Mouse (Mus musculus) 3134 (cell line): ENCODE measurements around the gene Adpgk.

Experiments used
- DNase-seq: peaks from one replicate; pipeline ENCODE4 v3.0.0-alpha.2; 2011; ENCODE audit warnings: low spot score; ENCODE audit not compliant: insufficient read length; ENCODE audit errors: extremely low read depth

Adpgk gene

GRCm38 (mm10) chr9:59290957-59291687 is at the start of gene Adpgk:
TSS of gene Adpgk (plus strand) at chr9:59291558.
- DNase-seq, result peak; percentile 95

GRCm38 (mm10) chr9:59245181-59245580 is 46.2 kb upstream of the Adpgk start:
- peak; percentile 30 for DNase-seq

- DNase-seq, result no peak
Observed at GRCm38 (mm10) chr9:59246456-59247029, 44.8 kb upstream of the Adpgk start.

GRCm38 (mm10) chr9:59249359-59249758 is 42.0 kb upstream of the Adpgk start:
- DNase-seq, result no peak

GRCm38 (mm10) chr9:59250272-59250671 is 41.1 kb upstream of the Adpgk start:
- DNase-seq, result no peak

GRCm38 (mm10) chr9:59254716-59255421 is 36.5 kb upstream of the Adpgk start:
- DNase-seq, result no peak

- no peak for DNase-seq
Observed at GRCm38 (mm10) chr9:59259806-59260454, 31.4 kb upstream of the Adpgk start.

- no peak for DNase-seq
Observed at GRCm38 (mm10) chr9:59266332-59266731, 25.0 kb upstream of the Adpgk start.

- DNase-seq, result no peak
Observed at GRCm38 (mm10) chr9:59269728-59270127, 21.6 kb upstream of the Adpgk start.

- DNase-seq, result no peak
Observed at GRCm38 (mm10) chr9:59271081-59271480, 20.3 kb upstream of the Adpgk start.

- DNase-seq, result no peak
Observed at GRCm38 (mm10) chr9:59271711-59272110, 19.6 kb upstream of the Adpgk start.

- no peak for DNase-seq
Observed at GRCm38 (mm10) chr9:59273199-59273598, 18.2 kb upstream of the Adpgk start.

- no peak for DNase-seq
Observed at GRCm38 (mm10) chr9:59274846-59275455, 16.4 kb upstream of the Adpgk start.

- no peak for DNase-seq
Observed at GRCm38 (mm10) chr9:59278199-59278598, 13.2 kb upstream of the Adpgk start.

- no peak for DNase-seq
Observed at GRCm38 (mm10) chr9:59278694-59279093, 12.7 kb upstream of the Adpgk start.

- DNase-seq, result no peak
Observed at GRCm38 (mm10) chr9:59280888-59281287, 10.5 kb upstream of the Adpgk start.

GRCm38 (mm10) chr9:59281871-59282682 is 9.3 kb upstream of the Adpgk start:
- DNase-seq, result peak; percentile 81

- DNase-seq, result no peak
Observed at GRCm38 (mm10) chr9:59282683-59282986, 8.7 kb upstream of the Adpgk start.

GRCm38 (mm10) chr9:59285614-59286013 is 5.7 kb upstream of the Adpgk start:
- no peak for DNase-seq

- no peak for DNase-seq
Observed at GRCm38 (mm10) chr9:59288058-59288457, 3.3 kb upstream of the Adpgk start.
